Mouse (Mus musculus) myocyte (in vitro differentiated cells): Measurements from ENCODE around the gene Gm21969.

Experiments
- CEBPB ChIP-seq: IDR thresholded peaks from 2 replicates; pipeline ENCODE4 v1.6.1; 2011; ENCODE audit warnings: mild to moderate bottlenecking, moderate library complexity; ENCODE audit not compliant: poor library complexity, insufficient read depth, severe bottlenecking
- E2F4 ChIP-seq: IDR thresholded peaks from one replicate; pipeline ENCODE4 v1.6.1; 2011; ENCODE audit warnings: mild to moderate bottlenecking, control low read depth, moderate library complexity; ENCODE audit not compliant: insufficient read depth
- MYOG ChIP-seq, 3 experiments: IDR thresholded peaks; one replicate each; pipeline ENCODE4 v1.6.1; 2011; ENCODE audit warnings: control low read depth in 2 of 3, low read depth in 2 of 3, mild to moderate bottlenecking in 2 of 3; ENCODE audit not compliant: insufficient read length in 2 of 3, control insufficient read depth in 1 of 3, insufficient read depth in 1 of 3
- POLR2AphosphoS2 ChIP-seq: IDR thresholded peaks from one replicate; pipeline ENCODE4 v1.6.1; 2011; ENCODE audit warnings: low read depth, control low read depth; ENCODE audit not compliant: insufficient read length

DNA sequence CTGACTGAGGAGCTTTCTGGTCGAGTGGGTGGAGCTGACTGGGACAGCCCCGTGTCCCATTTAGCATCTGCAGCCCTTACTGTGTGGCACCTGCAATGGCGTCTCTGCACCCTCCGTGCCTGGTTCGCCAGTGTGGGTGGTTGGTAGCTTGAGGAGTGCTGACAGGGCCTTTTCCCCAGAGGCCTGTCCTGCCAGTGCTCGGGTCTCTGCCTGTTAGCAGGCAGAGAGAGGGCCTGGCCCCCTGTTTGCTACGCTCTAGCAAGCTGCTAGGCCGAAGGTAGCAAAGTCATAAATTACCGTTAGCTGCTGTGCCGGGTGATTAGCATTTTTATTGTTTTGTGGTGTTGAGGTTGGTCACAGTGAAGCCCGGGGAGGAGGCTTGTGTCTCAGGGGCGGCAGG lies 36.8 kb downstream of the Gm21969 start:
- TF ChIP-seq CEBPB (no peak), MYOG (IDR thresholded peaks at IDR 0.05; ENCODE audit: control insufficient read depth in 1 of 3, insufficient read depth in 1 of 3, insufficient read length in 2 of 3, low read depth in 2 of 3) (no peak), POLR2AphosphoS2 (no peak), E2F4 (no peak)
